ENCODE assay signal across 17 mouse cellular contexts in the genomic region with DNA sequence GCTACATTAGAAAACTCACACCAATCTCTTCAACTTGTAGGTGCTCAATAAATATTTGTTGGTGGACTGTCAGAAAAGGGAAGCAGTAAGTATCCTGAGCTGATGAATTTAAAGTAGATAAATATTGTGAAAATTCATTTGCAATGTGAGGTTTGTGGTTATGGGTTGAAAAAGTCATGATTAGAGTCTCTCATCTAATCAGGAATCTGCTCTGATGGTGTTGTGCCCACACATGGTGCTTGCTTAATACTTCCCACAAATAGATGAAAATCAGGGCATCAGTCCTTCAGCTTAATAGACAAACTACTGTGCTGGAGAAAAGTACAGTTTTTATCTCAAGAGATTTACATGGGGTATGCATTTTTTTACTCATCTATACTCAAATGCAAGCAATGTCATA.
"Had no signal": no experiment of that assay in that cellular context is flagged by ENCODE, and none has a peak within 500 bp of the region (broad histone marks: within the 10 kb centered on the region; RNA-seq: fewer than 3 reads in every experiment).

No protein-coding gene starts in this region.

- ATAC-seq: hindbrain, postnatal 0 days; intestine, embryonic 16.5 days; liver, embryonic 12.5 days had no signal

- DNase-seq: gastrocnemius, adult 2 months; gastrocnemius, postnatal 14 days; gastrocnemius, postnatal 36 days; heart, adult 2 months; heart, postnatal 14 days; heart, postnatal 36 days; kidney, adult 11 months; kidney, adult 2 months; kidney, adult 9 months; kidney, postnatal 14 days; kidney, postnatal 36 days; layer of hippocampus, adult 9-11 months; layer of hippocampus, postnatal 36 days; left cerebral cortex, postnatal 4 days had no signal
